Mouse (Mus musculus) WW6 (cell line): ENCODE data around the gene Tnk1.

Experiments
- DNase-seq: peaks from one replicate; pipeline ENCODE4 v3.0.0-alpha.2; 2013; ENCODE audit warnings: low read depth, low spot score

Gene Tnk1

DNA sequence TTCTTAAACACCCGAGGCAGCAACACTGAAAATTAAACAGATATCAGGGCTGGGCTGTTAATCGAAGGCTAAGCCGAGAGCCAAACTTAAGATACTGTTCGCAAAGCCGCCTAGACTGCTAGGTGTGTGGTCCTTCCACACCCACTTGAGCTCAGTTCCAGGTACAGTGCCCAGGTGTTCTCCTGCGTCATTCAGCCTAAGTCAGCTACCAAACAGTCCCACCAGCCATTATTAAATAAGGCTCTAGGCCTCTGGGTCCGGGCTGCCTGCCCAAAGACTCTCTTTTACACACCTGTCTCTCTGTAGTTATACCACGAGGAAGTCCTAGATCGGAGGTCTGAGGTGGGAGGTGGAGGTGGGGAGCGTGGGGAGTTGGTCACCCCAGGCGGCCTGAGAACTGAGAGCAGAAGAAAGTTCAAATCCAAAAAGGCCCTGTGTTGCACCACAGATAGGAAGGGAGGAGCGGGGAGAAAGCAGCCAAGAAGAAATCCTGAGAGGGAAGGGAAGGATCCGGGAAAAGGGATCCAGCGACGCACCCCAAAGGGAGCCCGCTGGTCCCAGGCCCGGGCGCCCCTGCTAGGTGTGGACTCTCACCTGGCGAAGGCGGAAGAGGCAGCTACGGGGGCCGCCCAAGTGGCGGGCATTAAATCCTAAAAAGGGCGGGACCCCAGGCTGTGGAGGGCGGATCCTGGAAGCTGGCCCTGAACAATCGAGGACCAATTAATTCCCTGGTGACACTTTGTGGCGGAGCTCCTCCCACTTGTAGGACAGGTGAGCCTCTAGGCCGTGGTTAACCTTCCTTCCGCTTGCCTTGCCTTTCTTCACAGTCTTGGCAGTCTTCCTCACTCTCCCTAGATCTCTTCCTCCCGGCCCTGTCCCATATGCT lies at the start of gene Tnk1:
Gene Tnk1 (minus strand): TSS at position 618 of the 886 bp plus-strand sequence.
- DNase-seq, result no peak

DNA sequence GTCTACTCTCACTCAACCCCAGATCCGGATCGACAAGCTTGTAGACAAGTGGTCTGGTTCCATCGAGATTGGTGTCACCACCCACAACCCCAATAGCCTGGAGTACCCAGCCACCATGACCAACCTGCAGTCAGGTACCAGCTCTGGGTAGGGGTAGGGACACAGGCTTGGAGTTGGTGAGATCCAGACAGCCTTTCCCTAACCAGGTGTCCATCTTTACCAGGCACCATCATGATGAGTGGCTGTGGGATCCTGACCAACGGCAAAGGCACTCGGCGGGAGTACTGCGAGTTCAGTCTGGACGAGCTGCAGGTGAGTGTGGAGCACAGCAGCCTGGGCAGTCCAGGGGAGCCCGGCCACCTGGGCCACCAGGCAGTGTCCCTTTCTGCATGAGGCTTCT lies 45.8 kb upstream of the Tnk1 start:
- DNase-seq, result no peak

DNA sequence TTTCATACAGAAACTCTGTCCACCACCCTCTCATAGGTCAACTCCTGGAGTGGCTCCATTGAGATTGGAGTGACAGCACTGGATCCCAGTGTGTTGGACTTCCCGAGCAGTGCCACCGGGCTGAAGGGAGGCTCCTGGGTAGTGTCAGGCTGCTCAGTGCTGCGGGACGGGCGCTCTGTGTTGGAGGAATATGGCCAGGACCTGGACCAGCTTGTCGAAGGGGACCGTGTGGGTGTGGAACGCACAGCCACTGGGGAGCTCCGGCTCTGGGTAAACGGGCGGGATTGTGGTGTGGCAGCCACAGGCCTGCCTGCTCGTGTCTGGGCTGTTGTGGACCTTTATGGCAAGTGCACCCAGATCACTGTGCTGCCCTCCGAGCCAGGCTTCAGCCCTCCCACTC lies 44.4 kb upstream of the Tnk1 start:
- DNase-seq, result no peak

DNA sequence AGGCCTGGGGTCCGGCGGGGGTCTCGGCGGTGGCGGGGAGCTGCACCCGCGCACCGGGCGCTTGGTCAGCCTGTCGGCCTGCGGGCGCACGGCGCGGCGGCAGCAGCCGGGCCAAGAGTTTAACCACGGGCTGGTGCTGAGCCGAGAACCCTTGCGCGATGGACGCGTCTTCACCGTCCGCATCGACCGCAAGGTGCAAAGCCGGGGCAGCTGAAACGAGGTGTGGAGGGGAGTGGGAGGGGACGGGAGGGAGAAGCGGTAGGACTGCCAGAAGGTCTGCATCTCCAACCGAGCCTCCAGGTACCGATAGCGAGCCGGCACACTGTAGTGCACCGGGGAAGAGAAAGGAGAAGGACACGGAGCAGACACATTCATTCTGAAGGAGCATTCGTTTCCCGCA lies 43.5 kb upstream of the Tnk1 start:
- DNase-seq, result no peak

DNA sequence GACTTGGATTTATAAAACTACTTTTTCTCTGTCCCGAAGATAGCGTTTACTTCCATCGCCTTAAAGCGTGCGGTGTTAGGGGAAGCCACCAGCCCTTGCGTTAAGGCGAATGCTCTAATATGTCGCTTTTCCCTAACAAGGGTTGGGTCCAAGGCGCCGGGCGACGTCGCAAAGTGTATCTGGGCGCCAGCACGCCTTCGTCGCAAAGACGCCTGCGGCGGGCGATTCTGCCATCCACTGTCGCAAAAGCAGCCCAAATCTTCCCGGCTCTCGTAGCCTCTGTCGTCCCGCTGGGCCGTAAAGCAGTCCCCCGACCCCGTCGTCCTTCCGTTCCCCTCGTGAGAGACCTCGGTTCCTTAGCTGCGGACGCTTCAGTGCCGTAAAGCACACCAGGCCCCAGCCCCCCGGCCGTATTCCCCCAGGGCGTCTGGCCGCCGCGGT lies 42.9 kb upstream of the Tnk1 start:
- DNase-seq, result peak; percentile 100

DNA sequence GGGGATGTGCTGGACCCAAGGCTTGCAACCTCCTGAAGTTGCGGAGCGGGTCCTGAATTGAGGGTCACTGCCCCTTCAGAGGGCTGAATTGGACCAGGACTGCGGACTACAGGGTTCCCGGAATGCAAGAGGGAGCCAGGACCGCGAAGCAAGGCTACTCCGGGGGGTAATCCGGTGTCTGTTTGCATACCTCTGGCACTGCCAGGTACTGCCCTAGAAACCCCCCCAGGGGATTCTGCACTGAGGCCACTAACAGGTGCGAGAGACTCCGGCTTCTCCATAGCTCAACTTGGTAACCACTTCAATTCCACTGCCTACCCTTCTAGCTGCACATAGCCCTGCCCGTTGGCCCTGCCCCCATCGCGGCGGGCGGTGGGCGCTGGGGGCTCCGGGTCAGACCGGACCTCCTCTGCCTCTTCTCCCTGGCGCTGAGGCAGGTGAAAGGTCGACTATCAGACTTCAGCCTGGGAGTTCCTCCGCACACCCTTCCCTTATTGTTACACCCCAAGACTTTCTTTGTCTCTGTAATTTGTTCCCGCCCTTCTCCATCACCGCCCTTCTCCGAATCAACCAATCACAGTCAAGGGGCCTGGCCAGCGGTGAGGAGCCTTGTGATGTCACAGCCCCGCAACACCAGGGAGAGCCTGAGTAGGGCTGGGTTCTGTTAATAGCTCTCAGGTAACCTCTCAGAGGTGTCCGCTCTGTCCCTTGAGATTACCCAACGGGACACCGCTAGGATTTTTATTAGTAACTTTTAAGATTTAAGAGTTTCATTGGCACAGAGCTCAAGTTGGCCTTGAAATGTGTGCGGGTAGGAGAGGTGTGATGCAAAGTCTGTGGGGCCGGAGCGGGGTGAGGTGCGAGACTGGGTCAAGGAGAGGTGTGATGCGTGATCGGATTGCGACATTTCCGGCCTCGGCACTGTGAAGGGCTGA lies 42.2 kb upstream of the Tnk1 start, which contains the start of the genes 2810408A11Rik and Neurl4:
Gene 2810408A11Rik (minus strand): TSS at position 517 of the 935 bp plus-strand sequence.
Gene Neurl4 (plus strand): TSS at position 602 of the 935 bp plus-strand sequence.
- peak; percentile 98 for DNase-seq

DNA sequence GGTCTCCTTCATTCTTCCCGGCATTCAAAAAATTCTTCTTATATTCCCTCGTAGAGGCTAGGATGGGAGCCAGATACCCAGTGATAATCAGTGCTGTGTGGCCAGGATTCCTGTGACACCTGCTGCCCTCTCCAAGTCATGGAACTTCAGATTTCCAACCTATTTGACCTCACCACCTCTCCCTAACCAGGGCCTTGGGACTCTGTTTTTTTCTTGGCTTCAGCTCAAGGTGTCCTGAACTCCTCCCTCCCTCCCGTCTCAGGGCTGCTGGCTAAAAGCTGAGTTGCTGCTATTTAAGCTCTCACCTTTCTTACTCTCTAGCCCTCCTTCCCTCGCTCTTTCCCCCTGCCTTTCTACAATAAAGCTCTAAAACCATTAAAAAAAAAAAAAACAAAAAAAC lies 41.3 kb upstream of the Tnk1 start:
- DNase-seq, result no peak

DNA sequence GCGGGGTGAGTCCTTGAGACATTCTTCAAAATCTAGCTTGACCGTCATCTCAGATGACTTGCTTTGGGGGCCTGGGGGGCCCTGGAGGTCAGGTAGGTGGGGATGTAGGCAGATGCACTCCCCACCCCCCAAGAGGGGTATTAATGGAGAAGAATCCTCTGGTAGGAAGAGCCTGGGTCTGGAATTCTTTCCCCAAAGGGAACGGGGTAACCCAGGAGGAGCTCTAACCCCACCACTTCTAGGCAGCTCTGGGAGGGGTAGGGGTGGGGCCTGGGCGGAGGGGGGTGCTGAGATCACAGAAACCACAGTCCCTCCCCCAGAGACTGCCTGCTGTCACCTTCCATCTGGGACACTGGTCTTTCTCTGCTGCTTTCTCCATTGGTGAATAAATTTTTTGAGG lies 36.8 kb upstream of the Tnk1 start, which contains the start of gene Acap1:
Gene Acap1 (minus strand): TSS at position 249 of the 400 bp plus-strand sequence.
- DNase-seq, result no peak

DNA sequence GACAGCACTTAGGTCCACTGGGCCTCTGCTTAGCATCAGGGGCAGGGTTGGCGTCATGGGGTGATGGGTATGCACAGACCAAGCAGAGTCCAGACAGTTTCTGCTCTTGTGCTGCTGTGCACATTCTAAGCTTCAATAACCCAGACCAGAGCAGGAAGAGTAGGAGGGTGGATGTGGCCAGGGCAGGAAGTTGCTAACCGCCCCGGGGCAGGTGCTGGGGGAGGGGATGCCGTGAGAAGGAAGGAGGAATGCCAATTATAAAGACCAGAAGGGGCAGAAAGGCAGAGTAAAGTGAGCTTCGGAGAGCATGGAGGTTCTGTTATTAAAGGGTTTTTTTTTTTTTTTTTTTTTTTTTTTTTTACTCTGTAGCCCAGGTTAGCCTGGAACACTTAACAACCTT lies 36.1 kb upstream of the Tnk1 start:
- DNase-seq, result no peak

DNA sequence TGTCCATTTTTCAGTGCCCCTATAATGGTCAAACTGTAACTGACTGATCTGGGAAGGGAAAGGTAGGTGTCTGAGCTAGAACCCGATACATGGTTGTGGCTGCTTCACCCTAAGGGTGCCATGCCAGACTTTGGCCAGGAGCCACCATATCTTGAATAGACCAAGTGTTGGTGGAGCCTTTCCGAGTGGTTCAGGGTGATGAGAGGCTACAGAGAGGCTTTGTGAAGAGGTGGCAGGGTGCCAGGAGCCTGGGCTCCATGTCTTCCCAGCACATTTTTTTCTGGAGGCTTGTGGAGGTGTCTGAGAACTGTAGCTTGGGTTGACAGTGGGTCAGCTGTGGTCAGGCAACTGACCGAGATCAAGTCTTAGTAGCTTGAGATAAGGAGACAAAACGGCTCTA lies 33.0 kb upstream of the Tnk1 start:
- DNase-seq, result no peak

DNA sequence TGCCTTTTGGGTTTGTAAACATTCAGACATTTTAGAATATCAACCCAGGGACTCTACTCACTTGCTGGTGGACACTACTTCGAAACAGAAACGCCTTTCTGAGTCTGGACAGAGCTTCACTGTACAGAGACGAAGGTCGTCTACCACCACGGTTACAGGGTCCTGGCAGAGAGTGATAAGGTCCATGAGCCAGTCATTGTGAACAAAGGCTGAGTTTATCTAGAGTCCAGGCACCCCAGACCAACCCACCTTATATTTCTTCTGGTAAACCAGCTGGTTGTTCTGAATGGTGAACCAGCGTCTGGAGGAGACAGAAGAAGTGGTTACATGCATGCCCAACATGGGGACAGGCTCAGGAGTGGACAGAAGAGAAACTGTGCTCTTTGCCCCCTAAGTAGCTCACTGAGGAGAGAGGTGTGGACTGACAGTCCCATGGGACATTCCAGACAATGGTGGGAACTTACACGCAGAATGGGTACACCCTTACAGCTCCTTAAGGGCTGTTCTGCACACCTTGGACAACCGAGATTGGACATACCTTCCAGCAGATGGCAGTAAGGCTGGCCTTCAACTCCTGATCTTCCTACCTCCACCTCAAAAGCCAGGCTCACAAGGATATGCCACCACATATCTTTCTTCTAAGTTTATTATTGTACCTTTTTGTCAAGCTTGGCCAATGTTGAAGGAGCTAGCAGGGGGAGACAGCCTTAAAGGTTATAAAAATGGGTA lies 28.5 kb upstream of the Tnk1 start:
- DNase-seq, result no peak

DNA sequence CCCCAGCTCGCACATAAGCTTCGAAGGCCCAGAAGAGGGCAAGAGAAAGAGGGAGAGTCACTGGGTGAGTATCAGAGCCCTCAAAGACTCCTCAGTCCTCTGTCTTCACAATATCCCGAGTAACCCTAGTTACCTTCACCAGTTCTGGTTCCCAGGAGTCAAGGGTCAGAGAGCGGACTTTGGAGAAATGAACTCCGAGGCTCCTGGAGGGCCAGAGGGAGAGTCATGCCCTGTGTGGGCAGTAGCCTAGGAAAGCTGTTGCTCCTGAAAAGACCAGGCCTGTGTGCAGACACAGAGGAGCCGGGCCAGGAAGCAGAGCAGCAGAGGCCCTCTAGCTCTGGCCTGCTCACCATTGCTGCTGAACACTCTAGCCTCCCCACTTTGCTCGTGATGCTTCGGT lies 26.1 kb upstream of the Tnk1 start:
- DNase-seq, result no peak

DNA sequence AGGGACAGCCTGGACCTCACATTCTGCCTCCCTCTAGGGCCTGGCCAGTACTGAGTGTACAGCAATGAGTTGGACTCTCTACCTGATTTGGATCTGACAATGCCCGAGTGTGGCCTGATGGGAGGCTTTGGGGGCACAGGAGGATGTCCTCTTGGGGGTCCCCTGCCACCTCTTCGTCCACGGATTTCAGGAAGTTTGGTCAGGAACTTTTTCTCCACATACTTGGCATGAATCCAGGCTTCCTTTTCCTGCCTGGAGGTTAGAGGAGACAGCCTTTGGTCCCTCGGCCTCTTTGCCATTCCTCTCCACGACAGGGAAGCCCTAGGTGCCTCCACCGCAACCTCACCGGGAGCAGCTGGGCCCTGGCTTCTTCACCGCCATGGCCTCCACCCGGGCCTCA lies 25.7 kb upstream of the Tnk1 start:
- DNase-seq, result no peak

DNA sequence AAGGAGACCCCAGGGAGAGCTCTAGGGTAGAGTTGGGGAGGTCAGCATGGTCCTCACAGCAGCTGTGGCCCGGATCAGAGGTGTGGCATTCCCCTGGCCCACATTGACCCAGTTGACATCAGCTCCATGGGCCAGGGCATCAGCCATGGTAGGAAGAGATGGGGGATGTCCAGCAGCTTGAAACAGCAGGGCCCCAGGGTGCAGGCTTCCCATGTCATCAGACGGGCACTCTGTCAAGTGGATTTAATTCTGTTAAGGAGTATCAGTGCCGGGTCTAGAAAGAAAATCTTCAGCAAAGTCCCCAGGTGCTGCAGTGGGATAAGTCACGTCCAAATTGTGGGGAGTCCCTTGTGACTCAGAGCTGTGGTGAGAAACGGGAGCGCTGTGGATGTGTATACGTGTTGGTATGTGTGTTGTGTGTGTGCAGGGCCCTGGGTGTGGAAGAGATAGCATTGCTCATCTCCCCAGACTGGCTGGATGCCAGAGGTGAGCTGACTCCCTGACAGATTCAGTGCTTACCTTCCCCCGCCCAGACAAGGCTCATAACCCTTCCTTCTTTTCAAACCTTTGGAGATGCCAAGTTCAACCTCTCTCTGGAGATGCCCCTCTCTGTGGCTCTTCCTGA lies 25.1 kb upstream of the Tnk1 start:
- DNase-seq, result no peak

DNA sequence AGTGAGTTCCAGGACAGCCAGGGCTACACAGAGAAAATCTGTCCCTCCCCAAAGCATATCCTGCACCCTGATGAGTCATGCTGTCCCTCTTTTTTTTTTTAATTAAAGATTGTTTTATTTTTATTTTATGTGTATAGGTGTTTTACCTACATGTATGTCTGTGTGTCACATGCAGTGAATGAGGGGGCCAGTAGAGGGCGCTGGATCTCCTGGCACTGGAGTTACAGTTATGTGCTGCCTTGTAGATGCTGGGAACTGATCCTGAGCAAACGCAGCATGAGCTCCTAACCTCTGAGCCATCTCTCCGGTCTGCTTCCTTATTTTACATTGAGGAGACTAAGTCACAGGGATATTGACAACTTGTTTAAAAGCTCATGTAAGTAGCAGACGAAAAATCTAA lies 24.5 kb upstream of the Tnk1 start:
- DNase-seq, result no peak

DNA sequence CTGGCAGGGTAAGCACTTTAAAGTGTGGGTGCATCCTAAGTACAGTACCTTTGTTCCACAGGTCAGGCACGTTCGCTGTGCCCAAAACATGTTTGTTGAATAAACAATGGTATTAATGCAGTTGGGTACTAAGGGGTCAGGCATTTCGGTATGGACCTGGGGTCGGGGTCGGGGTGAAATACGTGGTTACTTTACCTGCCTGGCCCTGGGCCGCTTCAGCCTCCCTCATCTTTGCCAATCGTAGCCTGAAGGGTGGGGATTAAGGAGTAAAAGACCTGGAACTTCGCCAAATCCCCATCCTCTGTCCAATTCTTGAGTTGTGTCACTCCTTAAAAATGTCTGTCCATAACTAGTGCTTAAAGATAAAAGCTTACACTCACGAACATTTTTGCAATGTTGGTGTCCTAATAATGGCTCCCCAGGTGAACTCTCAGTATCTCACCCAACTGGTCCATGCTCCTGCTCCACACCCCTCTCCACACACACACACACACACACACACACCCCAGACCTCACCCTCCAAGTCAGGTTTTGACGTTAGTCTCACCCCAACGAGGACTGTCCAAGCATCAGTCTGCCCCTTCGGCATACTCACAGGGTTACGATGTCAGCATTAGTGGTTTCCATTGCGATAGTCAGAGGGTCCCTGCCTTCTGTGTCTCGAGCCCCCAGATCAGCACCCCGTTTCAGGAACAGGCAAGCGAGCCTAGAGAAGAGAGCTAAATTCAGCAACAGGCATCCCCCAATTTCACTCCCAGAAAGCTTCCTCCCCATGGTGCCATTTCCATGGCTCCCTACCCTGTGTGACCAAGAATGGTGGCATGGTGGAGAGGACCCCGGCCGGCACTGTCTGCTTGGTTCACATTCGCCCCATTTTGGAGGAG lies 23.5 kb upstream of the Tnk1 start:
- no peak for DNase-seq

DNA sequence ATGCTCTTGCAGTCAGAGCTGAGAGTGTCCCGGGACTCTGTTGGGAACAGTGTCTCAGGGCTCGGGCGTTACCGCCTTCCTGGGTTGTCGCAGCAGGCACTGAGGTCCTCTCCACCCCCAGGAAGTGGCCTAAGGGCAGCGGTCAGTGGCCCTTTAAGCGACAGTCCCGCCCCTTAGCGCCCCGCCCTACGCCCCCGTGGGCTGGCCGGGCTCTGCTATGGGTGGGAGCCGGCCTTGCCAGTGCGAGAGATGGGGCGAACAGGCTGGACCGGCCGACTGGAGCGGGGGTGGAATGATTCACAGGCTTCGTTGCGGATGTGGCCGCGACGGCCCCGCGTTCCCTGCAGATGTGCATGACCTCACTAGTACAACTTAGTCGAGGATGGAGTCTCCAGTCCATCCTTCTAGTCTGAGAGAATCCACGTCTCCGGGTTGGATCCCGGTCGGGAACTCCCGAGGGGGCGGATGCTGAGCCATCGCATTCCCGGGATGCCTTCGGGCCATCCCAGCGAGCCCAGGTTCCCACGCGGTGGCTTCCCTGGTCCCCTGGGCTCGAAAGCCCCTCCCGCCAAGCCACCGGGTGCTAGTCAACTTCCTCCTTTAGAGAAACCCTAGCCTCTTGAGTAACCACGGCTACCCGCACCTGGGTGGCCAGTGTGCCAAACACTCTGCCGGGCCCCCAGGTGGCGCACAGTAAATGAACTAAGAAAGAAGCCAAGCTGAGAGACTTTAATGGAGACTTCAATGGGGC lies 22.5 kb upstream of the Tnk1 start, which contains the start of gene Kctd11:
Gene Kctd11 (minus strand): TSS at position 554 of the 751 bp plus-strand sequence.
- DNase-seq, result no peak

DNA sequence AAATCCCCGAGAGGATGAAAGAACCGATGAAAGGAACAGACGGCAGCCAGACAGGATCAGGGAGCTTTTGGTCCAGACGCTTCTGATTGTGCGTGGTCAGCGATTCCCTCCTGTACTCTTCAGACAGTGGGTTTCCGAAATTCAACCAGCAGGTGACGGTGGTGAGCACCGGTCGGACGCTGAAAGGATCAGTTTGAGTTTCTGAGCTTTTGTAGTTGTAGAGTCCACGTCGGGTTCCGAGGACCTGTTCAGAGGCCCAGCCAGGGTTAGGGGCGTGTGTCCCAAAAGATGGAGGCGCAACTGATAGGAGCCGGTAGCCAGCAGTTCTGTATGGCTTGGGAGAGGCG lies 21.9 kb upstream of the Tnk1 start:
- DNase-seq, result peak; percentile 54

DNA sequence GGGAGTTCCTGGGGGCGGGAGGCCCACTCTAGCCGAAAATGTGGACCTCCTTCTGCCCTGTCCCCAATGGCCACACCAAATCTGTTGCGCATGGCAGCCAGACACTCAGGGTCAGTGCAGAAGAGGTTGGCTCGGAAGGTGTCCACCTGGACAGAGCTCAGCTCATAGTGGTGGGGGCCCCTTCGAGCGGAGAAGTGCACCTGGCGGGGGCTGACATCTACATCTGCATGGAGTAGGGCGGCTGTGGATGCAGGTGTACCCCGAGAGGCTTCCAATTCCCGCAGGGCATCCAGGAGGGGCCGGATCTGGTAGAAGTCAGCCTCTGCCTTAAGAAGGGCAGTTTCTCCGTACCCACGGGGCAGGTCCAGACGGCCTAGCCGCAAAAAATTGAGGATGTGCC lies 21.2 kb upstream of the Tnk1 start:
- no peak for DNase-seq
